Mouse (Mus musculus): ENCODE measurements around the gene Hist1h2bh.

Hist1h2bh gene

GRCm38 (mm10) chr13:23532262-23533075, 10.7 kb downstream of the Hist1h2bh start:
- DNase-seq (ENCODE audit: extremely low read depth, insufficient read length, low spot score), result no peak

GRCm38 (mm10) chr13:23530901-23531875, 12.0 kb downstream of the Hist1h2bh start, which contains the start of gene Hist1h4h:
TSS of gene Hist1h4h (plus strand) at chr13:23531050.
- peak; percentile 95 for DNase-seq (ENCODE audit: extremely low read depth, insufficient read length, low spot score)

DNA sequence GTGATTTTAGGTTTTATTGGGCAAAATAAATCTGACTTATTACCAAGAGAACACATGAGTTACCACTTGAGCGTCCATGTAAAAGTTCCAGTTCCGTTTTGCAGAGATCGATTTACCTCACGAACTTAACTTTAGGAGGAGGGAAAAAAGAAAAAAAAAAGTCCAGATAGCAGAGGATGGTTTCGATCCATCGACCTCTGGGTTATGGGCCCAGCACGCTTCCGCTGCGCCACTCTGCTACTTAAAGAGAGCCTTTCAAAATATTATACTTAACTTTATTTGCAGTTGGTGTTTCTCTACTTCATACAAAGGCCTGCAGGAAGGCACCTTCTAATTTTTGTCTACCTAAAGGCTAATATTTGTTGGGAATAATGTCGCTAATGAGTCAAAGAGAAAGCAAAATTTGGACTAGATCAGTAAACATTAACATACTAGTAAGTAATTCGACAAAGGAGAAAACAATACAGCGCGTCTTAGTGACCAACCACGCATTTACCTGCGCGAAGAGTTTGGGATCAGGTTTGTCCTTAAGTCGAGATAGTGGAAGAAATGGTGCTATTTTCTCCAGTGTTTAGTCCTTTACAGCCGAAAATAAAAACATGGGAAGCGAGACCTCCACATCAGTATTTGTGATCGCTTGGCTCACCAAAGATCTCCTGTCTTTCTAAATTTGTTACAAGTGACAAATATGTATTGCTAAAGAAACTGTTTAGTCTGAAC, 12.9 kb downstream of the Hist1h2bh start:
- DNase-seq (ENCODE audit: extremely low read depth, insufficient read length, low spot score), result peak; percentile 70

DNA sequence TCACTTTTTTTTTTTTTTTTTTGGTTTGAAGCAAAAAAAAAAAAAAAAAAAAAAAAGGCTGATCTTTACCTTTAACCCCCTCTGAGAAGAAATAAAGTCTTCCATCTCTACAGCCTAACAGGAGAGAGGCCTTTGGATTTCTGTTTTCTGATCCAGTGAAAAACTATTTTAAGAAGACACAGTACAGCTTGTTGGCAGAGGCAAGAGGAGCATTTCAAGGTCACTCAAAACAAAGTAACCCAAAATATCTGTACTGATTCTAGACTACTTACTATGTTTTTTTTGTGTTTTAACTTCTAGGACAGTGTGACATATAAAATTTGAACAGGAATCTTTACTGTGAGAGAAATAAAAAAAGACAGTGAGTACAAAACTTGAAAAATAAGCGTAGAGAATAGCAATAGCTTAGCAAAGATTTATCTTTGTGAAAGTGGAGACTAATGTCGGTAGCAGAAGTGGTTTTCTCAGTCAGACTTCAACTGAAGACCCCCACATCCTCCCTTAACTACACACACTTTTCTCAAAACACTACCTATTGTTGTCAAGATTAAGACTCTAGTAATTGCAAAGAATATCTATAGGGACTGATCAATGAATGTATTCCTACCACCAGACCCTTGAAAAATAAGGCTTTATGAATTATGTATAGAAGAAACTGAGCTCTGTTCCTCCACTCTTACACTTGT, 13.6 kb downstream of the Hist1h2bh start:
- DNase-seq (ENCODE audit: extremely low read depth, insufficient read length, low spot score), result no peak

- DNase-seq (ENCODE audit: extremely low read depth, insufficient read length, low spot score), result no peak
Observed at GRCm38 (mm10) chr13:23529005-23529404, 14.2 kb downstream of the Hist1h2bh start.

DNA sequence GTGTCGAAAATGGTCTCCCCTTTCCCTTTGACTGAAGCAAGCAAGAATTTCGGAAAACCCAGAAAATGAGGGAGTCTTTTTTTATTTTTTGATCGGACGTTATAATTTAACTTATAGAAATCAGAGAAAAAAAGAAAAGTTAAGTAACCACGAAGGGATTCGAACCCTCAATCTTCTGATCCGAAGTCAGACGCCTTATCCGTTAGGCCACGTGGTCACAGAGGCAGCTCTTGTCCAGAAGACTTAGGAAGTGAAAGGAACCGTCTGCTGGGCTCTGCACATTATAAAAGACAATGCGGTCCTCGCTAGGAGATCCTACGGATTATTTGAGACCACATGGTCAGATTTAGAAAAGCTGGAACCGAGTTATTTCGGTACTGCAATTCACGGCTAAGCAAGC, 16.9 kb downstream of the Hist1h2bh start:
- DNase-seq (ENCODE audit: extremely low read depth, insufficient read length, low spot score), result peak; percentile 51

DNA sequence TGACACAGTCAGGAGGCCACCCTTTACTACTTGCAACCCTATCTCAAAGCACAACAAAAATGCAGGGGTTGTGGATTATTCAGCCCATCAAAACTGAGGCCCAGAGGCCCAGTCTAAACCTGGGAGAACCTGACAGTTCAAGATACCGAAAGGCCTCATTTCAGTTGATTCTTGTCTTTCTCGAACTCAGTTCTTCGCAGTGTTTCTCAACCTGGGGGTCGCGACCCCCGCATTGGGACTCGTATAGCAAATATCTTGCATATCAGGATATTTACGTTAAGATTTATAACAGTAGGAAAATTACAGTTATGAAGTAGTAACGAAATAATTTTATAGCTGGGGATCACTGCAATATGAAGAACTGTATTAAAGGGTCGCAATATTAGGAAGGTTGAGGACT, 17.3 kb downstream of the Hist1h2bh start:
- no peak for DNase-seq (ENCODE audit: extremely low read depth, insufficient read length, low spot score)

DNA sequence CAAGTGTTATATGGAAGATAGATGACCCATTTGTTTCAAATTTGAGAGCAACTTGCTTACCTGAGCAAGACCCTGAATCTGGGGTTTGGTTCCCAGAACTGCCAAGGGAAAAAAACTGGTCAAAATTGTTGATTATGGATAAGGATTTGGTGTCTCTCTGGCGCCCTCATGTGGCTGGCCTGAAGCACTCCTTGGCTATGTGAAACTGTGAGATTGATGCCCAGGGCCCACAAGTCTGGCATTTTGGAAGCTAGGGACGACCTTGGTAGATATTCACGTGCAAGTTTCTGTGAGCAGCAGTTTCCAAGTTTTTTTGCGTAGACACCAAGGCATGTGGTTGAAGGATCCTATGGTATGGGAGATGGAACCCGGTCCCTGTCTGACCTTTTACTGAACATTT, 18.5 kb downstream of the Hist1h2bh start:
- peak; percentile 37 for DNase-seq (ENCODE audit: extremely low read depth, insufficient read length, low spot score)

GRCm38 (mm10) chr13:23523976-23524375, 19.2 kb downstream of the Hist1h2bh start:
- DNase-seq (ENCODE audit: extremely low read depth, insufficient read length, low spot score), result no peak

- DNase-seq (ENCODE audit: extremely low read depth, insufficient read length, low spot score), result peak; percentile 68
Observed at GRCm38 (mm10) chr13:23521703-23522102, 21.5 kb downstream of the Hist1h2bh start.

DNA sequence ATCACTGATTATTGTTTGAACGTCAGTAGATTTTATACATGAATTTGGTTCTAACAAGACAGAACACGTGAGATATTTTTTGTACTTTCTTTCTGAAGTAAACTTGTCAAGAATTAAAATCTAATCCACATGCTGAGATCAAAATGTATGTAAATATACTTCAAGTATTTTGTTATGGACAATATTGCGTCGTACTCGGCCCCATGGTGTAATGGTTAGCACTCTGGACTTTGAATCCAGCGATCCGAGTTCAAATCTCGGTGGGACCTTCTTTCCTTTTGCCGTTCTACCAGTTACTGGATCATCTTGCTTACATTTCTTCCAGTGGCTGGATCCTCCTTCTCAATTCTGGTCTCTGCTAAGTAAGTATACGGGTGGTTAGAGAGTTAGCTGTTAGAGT, 23.8 kb downstream of the Hist1h2bh start:
- peak; percentile 67 for DNase-seq (ENCODE audit: extremely low read depth, insufficient read length, low spot score)

DNA sequence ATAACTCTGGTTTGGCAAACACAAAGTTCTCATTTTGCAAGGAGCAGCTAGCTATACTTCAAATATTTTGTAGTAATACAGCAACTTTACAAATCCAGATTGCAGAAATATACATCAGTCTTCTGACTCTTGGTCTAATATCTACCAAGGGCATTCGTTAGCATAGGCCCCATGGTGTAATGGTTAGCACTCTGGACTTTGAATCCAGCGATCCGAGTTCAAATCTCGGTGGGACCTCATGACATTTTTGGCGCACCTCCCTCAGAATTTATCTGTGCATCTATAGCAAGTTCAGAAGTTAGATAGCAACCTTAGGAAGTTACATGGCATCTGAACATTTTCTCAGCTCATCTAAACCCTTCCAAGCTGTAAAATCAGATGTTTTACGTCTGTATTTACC, 24.3 kb downstream of the Hist1h2bh start:
- peak; percentile 57 for DNase-seq (ENCODE audit: extremely low read depth, insufficient read length, low spot score)

DNA sequence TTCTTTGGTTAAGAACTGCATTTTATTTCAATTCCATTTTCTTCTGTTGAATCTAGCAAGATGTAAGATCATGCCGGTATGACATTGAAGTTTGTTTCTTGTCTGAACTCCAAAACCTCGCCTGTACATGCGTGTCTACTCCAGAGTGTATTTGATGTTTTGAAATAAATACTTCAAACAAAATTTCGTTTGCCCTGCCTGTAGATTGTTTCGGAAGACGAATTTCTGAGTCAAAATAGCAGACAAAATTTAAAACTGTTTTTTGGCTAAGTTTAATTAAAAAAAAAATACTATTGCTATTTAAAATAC, 24.9 kb downstream of the Hist1h2bh start:
- DNase-seq (ENCODE audit: extremely low read depth, insufficient read length, low spot score), result no peak

GRCm38 (mm10) chr13:23517603-23518294, 25.4 kb downstream of the Hist1h2bh start:
- peak; percentile 81 for DNase-seq (ENCODE audit: extremely low read depth, insufficient read length, low spot score)

DNA sequence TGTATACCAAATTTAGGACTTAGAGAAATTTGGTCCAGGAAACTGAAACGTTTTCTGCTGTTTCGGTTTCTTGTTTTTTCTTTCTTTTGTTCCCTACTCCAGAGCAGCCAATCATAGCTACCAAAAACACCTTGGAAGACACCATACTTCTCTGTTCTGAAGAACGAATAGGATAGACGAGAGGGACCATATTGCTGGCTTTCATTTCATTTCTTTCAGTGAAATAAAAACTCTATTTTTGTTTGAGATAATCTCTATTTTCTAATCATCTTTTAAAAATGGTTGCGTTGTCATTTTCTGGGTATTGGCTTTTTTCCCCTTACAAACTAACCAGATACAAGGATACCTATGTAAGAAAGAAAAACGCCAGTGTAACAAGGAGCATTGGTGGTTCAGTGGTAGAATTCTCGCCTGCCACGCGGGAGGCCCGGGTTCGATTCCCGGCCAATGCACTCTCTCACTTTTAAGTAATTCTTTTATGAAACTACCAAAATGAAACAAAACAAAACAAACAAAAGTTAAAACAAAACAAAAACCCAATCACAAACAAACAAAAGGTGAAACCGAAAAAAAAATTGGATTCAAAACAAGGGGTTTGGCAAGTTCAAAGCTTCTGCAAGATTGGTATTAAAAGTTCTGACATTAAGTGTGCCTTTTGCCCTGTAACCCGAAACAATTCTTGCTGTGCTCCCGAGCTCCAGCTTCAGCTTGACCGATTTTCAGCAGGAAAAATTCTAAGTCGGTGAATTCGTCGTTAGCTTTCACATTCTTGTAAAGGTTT, 26.2 kb downstream of the Hist1h2bh start:
- DNase-seq (ENCODE audit: extremely low read depth, insufficient read length, low spot score), result peak; percentile 73

DNA sequence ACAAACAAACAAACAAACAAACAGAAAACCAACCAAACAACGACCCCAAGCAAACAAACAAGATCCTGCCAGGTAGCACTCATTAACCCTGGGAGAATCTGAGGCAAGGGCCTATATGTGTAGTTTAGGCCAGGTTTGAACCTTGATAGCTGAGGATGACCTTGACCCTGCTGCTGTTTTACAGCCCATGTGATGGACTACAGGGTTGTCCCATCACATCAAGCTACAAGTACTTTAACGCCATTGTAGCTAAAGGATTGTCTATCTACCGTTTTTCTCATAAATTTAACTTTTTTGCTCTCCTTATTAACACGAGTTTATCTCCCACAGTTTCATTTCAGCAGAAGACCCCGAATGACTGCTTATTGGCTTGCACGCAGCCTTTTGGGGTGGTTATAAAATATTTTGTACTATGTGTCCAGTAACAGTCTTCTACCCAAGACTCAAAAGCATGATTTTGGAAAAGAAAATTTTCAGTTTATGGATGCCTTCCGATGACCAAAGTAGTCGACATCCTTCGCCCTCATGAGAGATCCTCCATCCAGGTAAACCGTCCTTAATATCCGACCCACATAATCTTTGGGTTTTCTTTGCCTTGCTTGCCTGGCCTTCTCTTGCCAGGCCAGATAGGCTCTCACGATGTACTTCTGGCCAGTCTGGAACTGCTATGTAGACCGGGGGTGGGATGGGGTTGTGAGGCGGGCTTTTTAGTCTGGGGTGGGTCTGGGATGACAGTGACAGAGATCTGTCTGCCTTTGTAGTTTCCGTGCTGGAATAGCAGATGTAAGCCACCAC, 27.2 kb downstream of the Hist1h2bh start:
- no peak for DNase-seq (ENCODE audit: extremely low read depth, insufficient read length, low spot score)

- peak; percentile 50 for DNase-seq (ENCODE audit: extremely low read depth, insufficient read length, low spot score)
Observed at GRCm38 (mm10) chr13:23515281-23515680, 27.9 kb downstream of the Hist1h2bh start.

DNA sequence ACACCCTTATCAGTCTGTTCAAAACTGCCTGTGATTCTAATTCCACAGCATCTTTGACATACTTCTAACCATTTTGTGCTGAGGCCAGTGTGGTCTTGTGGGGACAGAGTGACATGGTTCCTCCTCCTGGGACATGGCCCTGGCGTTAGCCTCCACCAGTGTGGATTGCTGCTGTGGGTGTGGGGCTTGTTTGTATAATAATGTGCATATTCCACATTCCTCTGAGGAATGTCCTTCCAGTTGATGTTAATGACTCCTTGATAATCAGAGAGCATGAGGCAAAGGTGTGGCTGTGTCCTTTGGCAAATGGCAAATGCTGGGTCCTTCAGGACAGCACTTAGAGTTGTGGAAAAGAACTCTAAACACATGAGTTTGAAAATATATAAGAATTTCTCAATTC, 29.7 kb downstream of the Hist1h2bh start:
- DNase-seq (ENCODE audit: extremely low read depth, insufficient read length, low spot score), result no peak
